Mouse (Mus musculus) hindbrain, embryonic 14.5 days (tissue): ENCODE measurements at regions not wholly inside any gene's neighbourhood (a gene's known extent, or its start where the extent isn't known, plus 50 kb on each side); places are given as distances from the start of the nearest gene placed in this dataset.

ENCODE experiments used
- ATAC-seq: fragments of 200-750 bp; cut with Nextera tagmentation; 2 replicates; pipeline ENCODE4 v1.8.0; 2017; ENCODE audit warnings: moderate number of reproducible peaks, mild to moderate bottlenecking, moderate TSS enrichment, moderate library complexity; ENCODE audit not compliant: low FRiP score
- DNase-seq: peaks from one replicate; pipeline ENCODE4 v3.0.0-alpha.2; 2015; ENCODE audit warnings: low spot score
- H3K27ac ChIP-seq: fragments of 300-500 bp; sonication (generic); 2 replicates; pipeline ENCODE4 v1.5.1; 2014; ENCODE audit warnings: mild to moderate bottlenecking, moderate library complexity
- H3K27me3 ChIP-seq: fragments of 300-500 bp; sonication (generic); 2 replicates; pipeline ENCODE4 v1.6.1; 2014; ENCODE audit warnings: mild to moderate bottlenecking, low read length, mixed read lengths; ENCODE audit not compliant: control insufficient read depth, insufficient read depth
- H3K36me3 ChIP-seq: fragments of 300-500 bp; sonication (generic); replicated peaks from 2 replicates; pipeline ENCODE4 v1.6.1; 2014; ENCODE audit not compliant: control insufficient read depth, insufficient read depth
- H3K4me1 ChIP-seq: fragments of 300-500 bp; sonication (generic); replicated peaks from 2 replicates; pipeline ENCODE4 v1.6.1; 2014; ENCODE audit warnings: antibody characterized with exemption, low read length, mixed read lengths; ENCODE audit not compliant: control insufficient read depth, insufficient read depth
- H3K4me2 ChIP-seq: fragments of 300-500 bp; sonication (generic); replicated peaks from 2 replicates; pipeline ENCODE4 v1.6.1; 2014; ENCODE audit warnings: mild to moderate bottlenecking, moderate library complexity
- H3K4me3 ChIP-seq: fragments of 300-500 bp; sonication (generic); replicated peaks from 2 replicates; pipeline ENCODE4 v1.5.1; 2014; ENCODE audit warnings: mild to moderate bottlenecking, low read length
- H3K9ac ChIP-seq: fragments of 300-500 bp; sonication (generic); 2 replicates; pipeline ENCODE4 v1.6.1; 2014
- H3K9me3 ChIP-seq: fragments of 300-500 bp; sonication (generic); 2 replicates; pipeline ENCODE4 v1.6.1; 2016; ENCODE audit warnings: low read length; ENCODE audit not compliant: control insufficient read depth
- whole genome bisulfite sequencing: fragments of 180-500 bp; shearing (Covaris S2); extraction: QIAGEN DNeasy Blood & Tissue Kit; methylation state at CpG from one replicate; pipeline ENCODE4 v1.1.7; 2014; 5-methylcytosine and 5-hydroxymethylcytosine counted together

GRCm38 (mm10) chr1:108527424-108527823 is 937.6 kb downstream of the Serpinb8 start:
- Histone ChIP-seq H3K4me2 (no peak overlapping the region), H3K27me3 (no peaks in the 10 kb centered on the region), H3K9ac (no peak overlapping the region), H3K27ac (no peak overlapping the region), H3K9me3 (no peaks in the 10 kb centered on the region), H3K4me1 (no peaks in the 10 kb centered on the region), H3K36me3 (no peaks in the 10 kb centered on the region), H3K4me3 (no peak overlapping the region)
- 72% methylated on average over 2 of the region's 2 CpGs for WGBS
- ATAC-seq (no peak), DNase-seq (no peak)

- no peak for ATAC-seq
- Histone ChIP-seq H3K4me3 (no peak overlapping the region), H3K9ac (no peak overlapping the region), H3K36me3 (no peaks in the 10 kb centered on the region), H3K4me2 (no peak overlapping the region), H3K27me3 (no peaks in the 10 kb centered on the region), H3K9me3 (no peaks in the 10 kb centered on the region), H3K4me1 (no peaks in the 10 kb centered on the region), H3K27ac (no peak overlapping the region)
- DNase-seq: no peak
- 72% methylated on average over 11 of the region's 11 CpGs for WGBS
Observed at GRCm38 (mm10) chr1:108538238-108538637, 948.4 kb downstream of the Serpinb8 start.

- WGBS: 51% methylated on average over 2 of the region's 2 CpGs
Observed at GRCm38 (mm10) chr1:108548721-108549120, 958.9 kb downstream of the Serpinb8 start.

GRCm38 (mm10) chr1:108558882-108559281 is 969.1 kb downstream of the Serpinb8 start:
- H3K4me3 ChIP-seq: no peak overlapping the region
- H3K9me3 ChIP-seq: no peaks in the 10 kb centered on the region
- no peaks in the 10 kb centered on the region for H3K4me1 ChIP-seq
- H3K27ac ChIP-seq: no peak overlapping the region
- H3K4me2 ChIP-seq: no peak overlapping the region
- no peaks in the 10 kb centered on the region for H3K36me3 ChIP-seq
- H3K9ac ChIP-seq: no peak overlapping the region
- no peak for ATAC-seq
- WGBS: 92% methylated on average over 1 of the region's 1 CpGs
- no peaks in the 10 kb centered on the region for H3K27me3 ChIP-seq
- no peak for DNase-seq

More at GRCm38 (mm10) chr1:108548721-108549120, 958.9 kb downstream of the Serpinb8 start:
- H3K9me3 ChIP-seq: no peaks in the 10 kb centered on the region
- DNase-seq (no peak), ATAC-seq (no peak)
- H3K4me2 ChIP-seq: no peak overlapping the region
- H3K36me3 ChIP-seq: no peaks in the 10 kb centered on the region
- H3K4me3 ChIP-seq: no peak overlapping the region
- H3K27me3 ChIP-seq: no peaks in the 10 kb centered on the region
- no peaks in the 10 kb centered on the region for H3K4me1 ChIP-seq
- no peak overlapping the region for H3K9ac ChIP-seq
- H3K27ac ChIP-seq: no peak overlapping the region

- H3K9me3 ChIP-seq: no peaks in the 10 kb centered on the region
- no peak for ATAC-seq
- no peak for DNase-seq
- no peaks in the 10 kb centered on the region for H3K27me3 ChIP-seq
- no peaks in the 10 kb centered on the region for H3K4me1 ChIP-seq
- no peak overlapping the region for H3K27ac ChIP-seq
- no peak overlapping the region for H3K9ac ChIP-seq
- H3K4me2 ChIP-seq: no peak overlapping the region
- WGBS: 68% methylated on average over 1 of the region's 1 CpGs
- H3K4me3 ChIP-seq: no peak overlapping the region
- H3K36me3 ChIP-seq: no peaks in the 10 kb centered on the region
Observed at GRCm38 (mm10) chr1:108562981-108563380, 973.2 kb downstream of the Serpinb8 start.

GRCm38 (mm10) chr1:108571977-108572376 is 982.2 kb downstream of the Serpinb8 start:
- no peak for ATAC-seq
- no peak for DNase-seq
- H3K9me3 ChIP-seq: no peaks in the 10 kb centered on the region
- H3K4me2 ChIP-seq: no peak overlapping the region
- H3K27me3 ChIP-seq: no peaks in the 10 kb centered on the region
- no peaks in the 10 kb centered on the region for H3K4me1 ChIP-seq
- no peak overlapping the region for H3K27ac ChIP-seq
- H3K36me3 ChIP-seq: no peaks in the 10 kb centered on the region
- 55% methylated on average over 3 of the region's 3 CpGs for WGBS
- H3K9ac ChIP-seq: no peak overlapping the region
- H3K4me3 ChIP-seq: no peak overlapping the region

GRCm38 (mm10) chr1:108572765-108573164 is 983.0 kb downstream of the Serpinb8 start:
- no peak overlapping the region for H3K27ac ChIP-seq
- no peak overlapping the region for H3K4me2 ChIP-seq
- H3K36me3 ChIP-seq: no peaks in the 10 kb centered on the region
- H3K9me3 ChIP-seq: no peaks in the 10 kb centered on the region
- ATAC-seq (no peak), DNase-seq (no peak)
- H3K9ac ChIP-seq: no peak overlapping the region
- H3K4me1 ChIP-seq: no peaks in the 10 kb centered on the region
- no peak overlapping the region for H3K4me3 ChIP-seq
- no peaks in the 10 kb centered on the region for H3K27me3 ChIP-seq

GRCm38 (mm10) chr1:108576806-108577205 is 987.0 kb downstream of the Serpinb8 start:
- 66% methylated on average over 6 of the region's 6 CpGs for WGBS
- no peak overlapping the region for H3K27ac ChIP-seq
- H3K9me3 ChIP-seq: no peaks in the 10 kb centered on the region
- ATAC-seq (no peak), DNase-seq (no peak)
- H3K4me2 ChIP-seq: no peak overlapping the region
- no peak overlapping the region for H3K4me3 ChIP-seq
- H3K4me1 ChIP-seq: no peaks in the 10 kb centered on the region
- H3K27me3 ChIP-seq: no peaks in the 10 kb centered on the region
- H3K36me3 ChIP-seq: no peaks in the 10 kb centered on the region
- no peak overlapping the region for H3K9ac ChIP-seq

- ATAC-seq (peak; percentile 59; the same call in 1 of the 2 replicates), DNase-seq (peak; percentile 29)
- no peak overlapping the region for H3K27ac ChIP-seq
- no peaks in the 10 kb centered on the region for H3K4me1 ChIP-seq
- H3K4me3 ChIP-seq: no peak overlapping the region
- no peaks in the 10 kb centered on the region for H3K9me3 ChIP-seq
- no peaks in the 10 kb centered on the region for H3K36me3 ChIP-seq
- no peaks in the 10 kb centered on the region for H3K27me3 ChIP-seq
- 69% methylated on average over 3 of the region's 3 CpGs for WGBS
- no peak overlapping the region for H3K4me2 ChIP-seq
- no peak overlapping the region for H3K9ac ChIP-seq
Observed at GRCm38 (mm10) chr1:108577793-108578192, 988.0 kb downstream of the Serpinb8 start.

- DNase-seq (no peak), ATAC-seq (no peak)
- no peak overlapping the region for H3K9ac ChIP-seq
- H3K27me3 ChIP-seq: no peaks in the 10 kb centered on the region
- H3K36me3 ChIP-seq: no peaks in the 10 kb centered on the region
- H3K4me3 ChIP-seq: no peak overlapping the region
- 91% methylated on average over 3 of the region's 3 CpGs for WGBS
- H3K9me3 ChIP-seq: no peaks in the 10 kb centered on the region
- H3K4me2 ChIP-seq: no peak overlapping the region
- no peaks in the 10 kb centered on the region for H3K4me1 ChIP-seq
- H3K27ac ChIP-seq: no peak overlapping the region
Observed at GRCm38 (mm10) chr1:108592720-108593422, 1003.1 kb downstream of the Serpinb8 start.
